Mouse (Mus musculus) intestine, postnatal 0 days (tissue): ENCODE measurements at regions not wholly inside any gene's neighbourhood (a gene's known extent, or its start where the extent isn't known, plus 50 kb on each side); places are given as distances from the start of the nearest gene placed in this dataset.
A peak's percentile ranks its signal among the peaks of the same experiment; 100 is the strongest.

ENCODE experiments used
- ATAC-seq: fragments of 200-750 bp; cut with Nextera tagmentation; 2 replicates; pipeline ENCODE4 v1.8.0; 2017; ENCODE audit warnings: mild to moderate bottlenecking, moderate TSS enrichment, moderate library complexity
- H3K27ac ChIP-seq: fragments of 300-500 bp; sonication (generic); 2 replicates; pipeline ENCODE4 v1.5.1; 2014; ENCODE audit warnings: mild to moderate bottlenecking, low read depth, low read length, moderate library complexity
- H3K27me3 ChIP-seq: fragments of 300-500 bp; sonication (generic); replicated peaks from 2 replicates; pipeline ENCODE4 v1.6.1; 2014; ENCODE audit warnings: low read length, mixed read lengths; ENCODE audit not compliant: control insufficient read depth, insufficient read depth
- H3K36me3 ChIP-seq: fragments of 300-500 bp; sonication (generic); 2 replicates; pipeline ENCODE4 v1.6.1; 2014; ENCODE audit warnings: mild to moderate bottlenecking, moderate library complexity; ENCODE audit not compliant: control insufficient read depth, insufficient read depth
- H3K4me1 ChIP-seq: fragments of 300-500 bp; sonication (generic); replicated peaks from 2 replicates; pipeline ENCODE4 v1.6.1; 2014; ENCODE audit warnings: antibody characterized with exemption, low read length, mixed read lengths; ENCODE audit not compliant: control insufficient read depth, insufficient read depth
- H3K4me2 ChIP-seq: fragments of 300-500 bp; sonication (generic); replicated peaks from 2 replicates; pipeline ENCODE4 v1.6.1; 2014; ENCODE audit warnings: low read depth, mild to moderate bottlenecking, moderate library complexity
- H3K4me3 ChIP-seq: fragments of 300-500 bp; sonication (generic); 2 replicates; pipeline ENCODE4 v1.5.1; 2014; ENCODE audit warnings: low read depth, low read length
- H3K9ac ChIP-seq: fragments of 300-500 bp; sonication (generic); 2 replicates; pipeline ENCODE4 v1.6.1; 2014; ENCODE audit warnings: mild to moderate bottlenecking, low read depth, low read length
- H3K9me3 ChIP-seq: fragments of 300-500 bp; sonication (generic); 2 replicates; pipeline ENCODE4 v1.6.1; 2016; ENCODE audit warnings: mixed run types; ENCODE audit not compliant: control insufficient read depth
- CTCF ChIP-seq: sonication (generic); IDR thresholded peaks from 2 replicates; pipeline ENCODE4 v1.5.1; 2016; ENCODE audit warnings: low read depth, mild to moderate bottlenecking, control low read depth, antibody characterized with exemption, moderate library complexity
- WGBS: fragments of 180-500 bp; shearing (Covaris S2); extraction: QIAGEN DNeasy Blood & Tissue Kit; methylation state at CpG from one replicate; pipeline ENCODE4 v1.1.7; 2014; 5-methylcytosine and 5-hydroxymethylcytosine counted together

- H3K9ac ChIP-seq: no peak overlapping the region
- H3K27me3 ChIP-seq: no peaks in the 10 kb centered on the region
- no peak overlapping the region for H3K4me2 ChIP-seq
- no peak for TF ChIP-seq CTCF
- no peak overlapping the region for H3K4me3 ChIP-seq
- WGBS: 79% methylated on average over 2 of the region's 2 CpGs
- ATAC-seq: no peak
- H3K36me3 ChIP-seq: no peaks in the 10 kb centered on the region
- H3K27ac ChIP-seq: no peak overlapping the region
- no peaks in the 10 kb centered on the region for H3K4me1 ChIP-seq
- H3K9me3 ChIP-seq: no peaks in the 10 kb centered on the region
Observed at GRCm38 (mm10) chr13:85863745-85864144, 183.0 kb downstream of the Cox7c start.

GRCm38 (mm10) chr13:85848276-85848675 is 198.4 kb downstream of the Cox7c start:
- Histone ChIP-seq H3K4me1 (no peaks in the 10 kb centered on the region), H3K9me3 (no peaks in the 10 kb centered on the region), H3K27me3 (no peaks in the 10 kb centered on the region), H3K9ac (no peak overlapping the region), H3K4me3 (no peak overlapping the region), H3K4me2 (no peak overlapping the region), H3K27ac (no peak overlapping the region), H3K36me3 (no peaks in the 10 kb centered on the region)
- no peak for TF ChIP-seq CTCF
- no peak for ATAC-seq

- no peaks in the 10 kb centered on the region for H3K9me3 ChIP-seq
- H3K4me2 ChIP-seq: no peak overlapping the region
- no peak overlapping the region for H3K9ac ChIP-seq
- H3K27ac ChIP-seq: no peak overlapping the region
- H3K27me3 ChIP-seq: no peaks in the 10 kb centered on the region
- no peak for ATAC-seq
- H3K36me3 ChIP-seq: no peaks in the 10 kb centered on the region
- H3K4me3 ChIP-seq: no peak overlapping the region
- TF ChIP-seq CTCF: peak; percentile 58
- no peaks in the 10 kb centered on the region for H3K4me1 ChIP-seq
- WGBS: 81% methylated on average over 1 of the region's 1 CpGs
Observed at GRCm38 (mm10) chr13:85829894-85830293, 216.8 kb downstream of the Cox7c start.
